Mouse (Mus musculus) embryonic fibroblast, embryonic 13.5 days (primary cell): ENCODE results near the gene Glyat.

Source experiments
- CTCF ChIP-seq: IDR thresholded peaks from 2 replicates; pipeline ENCODE4 v1.5.1; 2011; ENCODE audit warnings: mild to moderate bottlenecking, control low read depth, low read length, moderate library complexity, borderline replicate concordance; ENCODE audit not compliant: insufficient read depth
- POLR2A ChIP-seq: IDR thresholded peaks from 2 replicates; pipeline ENCODE4 v1.6.1; 2011; ENCODE audit warnings: low read depth, mild to moderate bottlenecking, control low read depth, low read length, moderate library complexity

GRCm38 (mm10) chr19:12670139-12670538, 37.0 kb downstream of the Glyat start, which contains the start of gene Olfr1442:
- TF ChIP-seq CTCF: no peak
- no peak for TF ChIP-seq POLR2A
